Mouse (Mus musculus) heart, embryonic 12.5 days (tissue): ENCODE measurements around the gene Ptprs. TPM values are rescaled to one million over a fixed set of nuclear protein-coding genes. Genes with fewer than 3 reads are reported as not detected.
"Not testable (repeated sequence)": the region's sequence is repeated elsewhere in the genome, so short reads cannot be mapped to it uniquely, and the experiment has no call there.

Experiments used
- ATAC-seq: fragments of 200-750 bp; cut with Nextera tagmentation; 2 replicates; pipeline ENCODE4 v1.8.0; 2017; ENCODE audit warnings: moderate TSS enrichment, moderate library complexity; ENCODE audit not compliant: insufficient number of reproducible peaks, low FRiP score
- H3K27ac ChIP-seq: fragments of 300-500 bp; sonication (generic); 2 replicates; pipeline ENCODE4 v1.5.1; 2016; ENCODE audit warnings: mild to moderate bottlenecking, moderate library complexity; ENCODE audit not compliant: poor library complexity, severe bottlenecking
- H3K27me3 ChIP-seq: fragments of 300-500 bp; sonication (generic); replicated peaks from 2 replicates; pipeline ENCODE4 v1.6.1; 2016; ENCODE audit warnings: mild to moderate bottlenecking, moderate library complexity
- H3K36me3 ChIP-seq: fragments of 300-500 bp; sonication (generic); 2 replicates; pipeline ENCODE4 v1.6.1; 2016; ENCODE audit warnings: mild to moderate bottlenecking, moderate library complexity
- H3K4me1 ChIP-seq: fragments of 300-500 bp; sonication (generic); replicated peaks from 2 replicates; pipeline ENCODE4 v1.6.1; 2016; ENCODE audit warnings: mild to moderate bottlenecking
- H3K4me2 ChIP-seq: fragments of 300-500 bp; sonication (generic); 2 replicates; pipeline ENCODE4 v1.6.1; 2016; ENCODE audit warnings: mild to moderate bottlenecking, moderate library complexity
- H3K4me3 ChIP-seq: fragments of 300-500 bp; sonication (generic); 2 replicates; pipeline ENCODE4 v1.5.1; 2016; ENCODE audit warnings: mild to moderate bottlenecking
- H3K9ac ChIP-seq: fragments of 300-500 bp; sonication (generic); 2 replicates; pipeline ENCODE4 v1.6.1; 2016; ENCODE audit warnings: mild to moderate bottlenecking, moderate library complexity
- H3K9me3 ChIP-seq: fragments of 300-500 bp; sonication (generic); replicated peaks from 2 replicates; pipeline ENCODE4 v1.6.1; 2016; ENCODE audit warnings: mild to moderate bottlenecking, moderate library complexity
- WGBS: fragments of 180-500 bp; shearing (Covaris S2); methylation state at CpG from one replicate; pipeline ENCODE4 v1.1.7; 2016; 5-methylcytosine and 5-hydroxymethylcytosine counted together
- polyA plus RNA-seq: library from polyadenylated mRNA; unstranded; fragments of >200 nt; fragmentation: Nextera tagmentation; extraction: Ambion mirVana; gene quantifications from 2 replicates; pipeline ENCODE4 v1.2.1, GENCODE M21; 2016

The Ptprs gene
- polyA plus RNA-seq, 1 experiment from 2014 or later = 90.2 TPM

DNA sequence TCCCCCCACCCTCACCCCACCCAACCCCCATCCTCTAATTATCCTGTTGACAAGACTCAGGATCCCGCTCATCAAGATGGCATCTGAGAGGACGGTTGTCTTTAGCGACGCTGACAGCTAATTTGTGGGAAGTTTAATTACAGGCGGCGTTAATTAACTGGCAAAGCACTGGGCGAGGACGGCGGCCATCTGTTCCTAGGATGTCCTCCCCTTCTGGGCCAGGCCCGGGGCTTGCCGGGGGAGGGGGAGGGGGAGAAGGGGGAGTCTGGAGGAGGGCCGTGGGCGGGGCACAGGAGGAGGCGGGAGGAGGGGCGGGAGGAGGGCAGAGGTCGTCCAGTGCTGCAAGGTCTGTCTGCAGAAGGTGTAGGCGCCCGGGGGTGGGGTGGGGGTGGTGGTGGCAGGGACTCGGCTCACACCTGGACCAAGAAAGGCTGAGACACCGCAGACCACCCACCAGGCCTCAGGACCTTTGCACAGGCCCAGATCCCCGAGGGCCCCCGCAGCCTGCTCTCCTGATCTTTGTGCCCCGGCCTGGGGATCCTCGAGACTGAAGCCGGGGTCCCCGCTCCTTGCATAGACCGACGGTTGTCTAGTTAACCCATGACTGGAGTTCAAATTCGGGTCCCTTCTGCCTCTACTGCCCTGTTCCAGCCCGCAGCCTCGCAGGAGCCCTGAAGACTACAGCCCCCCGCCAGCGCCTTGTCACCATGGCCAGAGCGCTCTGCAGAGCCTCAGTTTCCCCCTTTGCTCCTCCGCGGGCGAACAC lies 33.6 kb upstream of the Ptprs start:
- Histone ChIP-seq H3K4me3 (0 out of 2 replicates have a peak overlapping the region, but pooled peaks have one; percentile 32), H3K4me2 (peak overlapping the region; percentile 25; the same call in 1 of the 2 replicates)

GRCm38 (mm10) chr17:56509021-56509640 lies 32.8 kb upstream of the Ptprs start:
- Histone ChIP-seq H3K27ac (no peak overlapping the region), H3K36me3 (no peaks in the 10 kb centered on the region), H3K4me2 (no peak overlapping the region), H3K4me3 (no peak overlapping the region), H3K9ac (no peak overlapping the region), H3K4me1 (peaks cover 14% of the 10 kb centered on the region), H3K9me3 (peaks cover 24% of the 10 kb centered on the region; the same call in 1 of the 2 replicates), H3K27me3 (peaks cover 55% of the 10 kb centered on the region)
- no peak for ATAC-seq
- WGBS = 40% methylated on average over 10 of the region's 10 CpGs

More for the DNA sequence above, 33.6 kb upstream of the Ptprs start:
- ATAC-seq = no peak
- Histone ChIP-seq H3K36me3 (no peaks in the 10 kb centered on the region), H3K4me1 (peaks cover 14% of the 10 kb centered on the region), H3K9me3 (peaks cover 17% of the 10 kb centered on the region; the same call in 1 of the 2 replicates), H3K27ac (no peak overlapping the region), H3K9ac (no peak overlapping the region), H3K27me3 (peaks cover 62% of the 10 kb centered on the region)
- WGBS = 7% methylated on average over 31 of the region's 37 CpGs

DNA sequence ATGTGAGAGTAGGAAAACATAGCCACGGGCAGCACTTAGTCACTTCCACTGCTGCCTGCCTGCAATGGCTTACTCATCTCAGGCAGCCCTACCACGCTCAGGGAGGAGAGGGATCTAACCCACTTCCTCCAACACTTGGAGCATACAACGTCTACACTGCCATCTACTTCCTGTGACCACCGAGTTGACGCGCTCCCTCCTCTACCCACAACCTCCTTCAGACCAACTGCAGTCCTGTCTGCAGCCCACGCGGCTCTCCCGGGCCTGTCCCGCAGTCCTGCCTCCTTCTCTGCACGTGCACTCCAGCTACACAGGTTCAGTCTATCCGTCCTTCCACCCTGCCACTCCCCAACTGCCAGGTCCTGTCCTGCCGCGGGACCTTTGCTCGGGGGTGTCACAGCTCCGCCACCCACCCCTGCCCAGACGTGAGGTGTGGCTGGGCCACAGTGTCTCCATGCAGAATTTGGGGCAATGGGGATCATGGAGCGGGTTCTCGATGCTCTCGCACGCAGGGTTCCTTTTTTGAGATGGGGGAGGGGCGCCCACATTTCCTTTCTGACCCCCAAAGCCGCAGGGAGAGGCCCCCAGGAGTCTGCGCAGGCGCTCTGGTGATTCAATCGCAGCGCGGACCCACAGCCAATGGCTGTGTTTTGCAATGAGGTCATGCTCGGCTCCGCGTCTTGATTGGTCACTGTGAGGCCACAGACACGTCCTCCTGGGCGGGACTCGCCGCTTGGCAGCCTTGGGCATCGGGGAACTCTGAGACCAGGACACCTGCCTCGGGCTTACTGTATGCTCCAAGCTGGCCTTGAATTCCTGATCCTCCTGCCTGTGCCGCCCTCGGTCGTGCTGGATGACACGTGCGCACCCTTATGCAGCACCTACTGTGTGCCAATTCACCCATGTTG lies 31.1 kb upstream of the Ptprs start:
- peaks cover 25% of the 10 kb centered on the region for H3K9me3 ChIP-seq
- peaks cover 40% of the 10 kb centered on the region for H3K27me3 ChIP-seq
- peak overlapping the region; percentile 83 for H3K9ac ChIP-seq
- peak overlapping the region; percentile 94 for H3K4me2 ChIP-seq
- H3K36me3 ChIP-seq = no peaks in the 10 kb centered on the region
- peaks cover 14% of the 10 kb centered on the region for H3K4me1 ChIP-seq
- H3K27ac ChIP-seq = peak overlapping the region; percentile 83
- H3K4me3 ChIP-seq = peak overlapping the region; percentile 66
- ATAC-seq = peak; percentile 93
- under 1% methylated on average over 42 of the region's 42 CpGs for WGBS

DNA sequence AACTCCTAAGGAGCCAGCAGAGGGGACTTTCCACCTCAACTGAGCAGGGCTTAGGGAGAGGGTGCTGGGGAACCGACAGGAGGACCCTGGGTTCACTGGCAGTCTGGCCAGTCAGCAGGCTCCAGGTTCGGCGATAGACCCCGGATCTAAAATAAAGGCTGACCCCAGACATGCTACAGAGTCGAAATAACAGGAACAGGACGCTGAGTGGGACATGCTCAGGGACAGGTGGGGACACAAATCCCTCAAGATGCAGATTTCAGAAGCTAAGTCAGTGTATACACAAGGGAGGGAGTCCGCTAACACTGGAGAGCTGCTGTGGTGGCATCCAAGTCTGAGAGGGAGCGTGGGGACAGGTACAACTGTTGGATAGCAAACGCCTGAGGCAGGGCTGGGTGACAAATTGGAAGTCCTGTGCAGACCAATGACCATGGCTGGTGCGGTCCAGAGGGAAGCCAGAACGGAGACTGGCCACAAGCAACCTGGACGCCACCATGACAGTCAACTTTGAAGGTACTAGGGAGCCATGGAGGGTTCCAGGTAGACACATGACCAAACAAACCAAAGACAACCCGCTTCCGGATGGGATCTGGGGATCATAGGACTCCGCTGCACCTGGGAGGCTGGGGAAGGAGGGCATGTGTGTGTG lies 30.3 kb upstream of the Ptprs start:
- Histone ChIP-seq H3K4me1 (peaks cover 12% of the 10 kb centered on the region), H3K9me3 (peaks cover 20% of the 10 kb centered on the region), H3K27ac (no peak overlapping the region), H3K4me3 (peak overlapping the region; percentile 66), H3K4me2 (peak overlapping the region; percentile 94), H3K9ac (peak overlapping the region; percentile 83), H3K36me3 (no peaks in the 10 kb centered on the region), H3K27me3 (peaks cover 32% of the 10 kb centered on the region)
- ATAC-seq = no peak
- 57% methylated on average over 15 of the region's 15 CpGs for WGBS

DNA sequence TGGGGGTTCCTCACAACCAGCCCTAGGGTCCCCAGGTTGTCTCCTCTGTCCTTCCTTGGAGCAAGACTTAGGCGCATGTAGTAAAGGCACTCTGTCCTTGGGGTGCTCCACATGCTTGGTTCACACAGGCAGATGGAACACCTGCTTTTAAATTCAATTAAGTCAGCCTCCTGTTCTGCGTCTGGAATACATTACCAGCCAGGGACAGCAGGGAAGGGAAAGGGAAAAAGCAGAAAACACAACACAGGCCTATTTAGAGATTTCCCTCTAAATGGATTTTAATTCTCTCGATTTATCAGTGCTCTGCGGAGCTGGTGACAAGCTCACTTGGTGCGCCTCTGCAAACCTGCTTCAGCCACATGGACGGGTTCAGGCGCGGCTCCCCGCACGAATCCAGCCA lies 29.1 kb upstream of the Ptprs start:
- no peak overlapping the region for H3K4me3 ChIP-seq

DNA sequence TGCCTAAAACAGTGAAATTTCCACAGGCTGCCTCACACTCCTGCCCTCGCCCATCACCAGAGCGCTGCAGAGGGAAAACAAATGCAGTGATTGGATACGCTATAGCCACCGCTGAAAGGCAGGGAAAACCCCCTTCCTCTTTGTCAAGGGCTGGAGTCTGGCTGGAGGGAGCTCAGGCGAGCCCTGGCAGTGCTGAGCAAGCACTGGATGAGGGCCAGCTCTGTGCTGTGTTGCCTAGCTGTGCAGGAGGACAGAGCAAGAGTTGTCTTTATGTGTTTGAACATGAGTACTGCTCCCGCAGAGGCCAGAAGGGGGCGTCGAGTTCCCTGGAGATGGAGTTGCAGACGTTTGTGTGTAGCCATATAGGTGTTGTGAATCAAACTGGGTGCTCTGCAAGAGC lies 26.2 kb upstream of the Ptprs start:
- peaks cover 5% of the 10 kb centered on the region for H3K4me1 ChIP-seq
- no peak overlapping the region for H3K4me3 ChIP-seq
- peaks cover 39% of the 10 kb centered on the region for H3K9me3 ChIP-seq
- H3K4me2 ChIP-seq = no peak overlapping the region
- H3K9ac ChIP-seq = no peak overlapping the region
- H3K27me3 ChIP-seq = no peaks in the 10 kb centered on the region
- H3K27ac ChIP-seq = no peak overlapping the region
- 26% methylated on average over 9 of the region's 9 CpGs for whole genome bisulfite sequencing
- ATAC-seq = no peak
- no peaks in the 10 kb centered on the region for H3K36me3 ChIP-seq

More for the DNA sequence above, 29.1 kb upstream of the Ptprs start:
- 74% methylated on average over 10 of the region's 10 CpGs for WGBS
- no peaks in the 10 kb centered on the region for H3K36me3 ChIP-seq
- H3K4me2 ChIP-seq = no peak overlapping the region
- peaks cover 20% of the 10 kb centered on the region for H3K27me3 ChIP-seq
- H3K27ac ChIP-seq = no peak overlapping the region
- H3K4me1 ChIP-seq = peaks cover 5% of the 10 kb centered on the region
- peaks cover 17% of the 10 kb centered on the region for H3K9me3 ChIP-seq
- no peak for ATAC-seq
- no peak overlapping the region for H3K9ac ChIP-seq

DNA sequence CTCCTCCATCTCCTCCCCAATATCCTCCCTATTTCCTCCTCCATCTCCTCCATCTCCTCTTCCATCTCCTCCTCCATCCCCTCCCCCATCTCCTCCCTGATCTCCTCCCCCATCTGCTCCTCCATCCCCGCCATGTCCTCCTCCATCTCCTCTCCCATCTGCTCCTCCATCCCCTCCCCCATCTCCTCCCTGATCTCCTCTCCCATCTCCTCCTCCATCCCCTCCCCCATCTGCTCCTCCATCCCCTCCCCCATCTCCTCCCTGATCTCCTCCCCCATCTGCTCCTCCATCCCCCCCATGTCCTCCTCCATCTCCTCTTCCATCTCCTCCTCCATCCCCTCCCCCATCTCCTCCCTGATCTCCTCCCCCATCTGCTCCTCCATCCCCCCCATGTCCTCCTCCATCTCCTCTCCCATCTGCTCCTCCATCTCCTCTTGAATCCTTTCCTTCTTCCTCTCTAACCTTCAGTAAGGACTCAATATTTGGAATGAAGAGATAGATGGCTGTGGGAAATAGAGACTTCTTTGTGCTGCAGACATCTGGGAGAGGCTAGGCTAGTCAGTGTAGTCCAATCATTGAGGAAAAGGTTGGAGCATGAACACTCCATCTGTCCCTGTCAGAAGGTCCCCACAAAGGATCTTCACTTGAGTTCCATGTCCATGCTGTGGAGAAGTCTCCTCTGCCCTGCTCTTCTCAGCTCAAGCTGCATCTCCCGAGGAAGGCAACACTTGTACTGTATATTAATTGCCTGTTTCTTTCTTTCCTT lies 25.5 kb upstream of the Ptprs start:
- 52% methylated on average over 2 of the region's 2 CpGs for WGBS
- ATAC-seq, H3K27ac ChIP-seq, H3K4me3 ChIP-seq, H3K9ac ChIP-seq, H3K36me3 ChIP-seq, H3K4me1 ChIP-seq, H3K27me3 ChIP-seq, H3K4me2 ChIP-seq: not testable (repeated sequence)
- peaks cover 46% of the 10 kb centered on the region for H3K9me3 ChIP-seq

GRCm38 (mm10) chr17:56499229-56499628 lies 22.9 kb upstream of the Ptprs start:
- Histone ChIP-seq H3K4me3 (no peak overlapping the region), H3K4me1 (no peaks in the 10 kb centered on the region), H3K9me3 (peaks cover 61% of the 10 kb centered on the region), H3K9ac (no peak overlapping the region), H3K36me3 (peaks cover 4% of the 10 kb centered on the region; the same call in 1 of the 2 replicates), H3K4me2 (no peak overlapping the region), H3K27me3 (no peaks in the 10 kb centered on the region), H3K27ac (no peak overlapping the region)
- ATAC-seq = no peak
- 71% methylated on average over 5 of the region's 5 CpGs for WGBS

DNA sequence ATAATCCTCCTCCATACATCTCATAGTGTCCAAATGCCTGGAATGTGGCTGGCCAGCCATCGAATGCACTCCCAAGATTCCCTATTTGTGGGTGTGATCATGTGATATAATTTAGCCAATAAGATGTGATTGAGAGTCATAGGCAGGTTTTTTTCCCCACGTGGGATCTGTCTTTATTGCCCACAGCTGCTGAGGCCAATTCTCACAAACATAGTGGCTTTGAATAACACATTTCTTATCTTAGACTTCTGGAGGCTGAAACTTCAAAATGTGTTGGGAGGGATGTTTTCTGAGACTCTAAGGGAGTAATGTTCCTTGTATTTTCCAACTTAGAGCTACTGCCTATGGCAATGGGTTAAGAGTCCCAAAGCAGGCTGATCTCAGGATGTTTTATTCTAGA lies 18.2 kb upstream of the Ptprs start:
- Histone ChIP-seq H3K4me2 (no peak overlapping the region), H3K9me3 (peaks cover 93% of the 10 kb centered on the region), H3K27ac (no peak overlapping the region), H3K36me3 (peaks cover 4% of the 10 kb centered on the region; the same call in 1 of the 2 replicates), H3K4me3 (no peak overlapping the region), H3K27me3 (no peaks in the 10 kb centered on the region), H3K4me1 (no peaks in the 10 kb centered on the region), H3K9ac (no peak overlapping the region)
- 49% methylated on average over 2 of the region's 2 CpGs for WGBS
- no peak for ATAC-seq

DNA sequence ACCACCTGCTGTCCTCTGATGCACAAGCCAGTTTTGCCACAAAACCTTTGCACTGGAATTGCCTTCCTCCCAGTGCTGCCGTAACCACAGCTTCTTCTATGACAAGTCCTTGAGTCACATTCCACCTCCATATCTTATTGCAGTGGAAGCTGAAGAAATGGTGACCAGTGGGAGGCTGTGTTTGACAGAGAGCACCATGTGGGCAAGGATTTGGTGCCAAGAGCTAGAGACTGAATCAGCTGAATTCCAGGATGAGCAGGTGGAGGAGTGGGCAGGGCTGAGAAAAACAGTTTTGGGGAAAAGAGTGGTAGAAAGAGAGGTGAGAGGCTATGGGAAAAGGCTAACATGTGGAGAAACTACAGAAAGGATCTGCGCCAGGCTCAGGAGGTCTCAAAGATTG lies 17.6 kb upstream of the Ptprs start:
- Histone ChIP-seq H3K27ac (no peak overlapping the region), H3K27me3 (no peaks in the 10 kb centered on the region), H3K4me2 (no peak overlapping the region), H3K36me3 (peaks cover 4% of the 10 kb centered on the region; the same call in 1 of the 2 replicates), H3K4me1 (no peaks in the 10 kb centered on the region), H3K9ac (no peak overlapping the region), H3K4me3 (no peak overlapping the region), H3K9me3 (peaks cover 89% of the 10 kb centered on the region)
- 76% methylated on average over 2 of the region's 2 CpGs for WGBS
- ATAC-seq = no peak
